Mouse (Mus musculus) thymus, postnatal 14 days (tissue): ENCODE results near the gene Ptpn23.
"Not testable (repeated sequence)": the region's sequence is repeated elsewhere in the genome, so short reads cannot be mapped to it uniquely, and the experiment has no call there.

Source experiments
- DNase-seq: peaks from one replicate; pipeline ENCODE4 v3.0.0; 2021

Ptpn23 gene

DNA sequence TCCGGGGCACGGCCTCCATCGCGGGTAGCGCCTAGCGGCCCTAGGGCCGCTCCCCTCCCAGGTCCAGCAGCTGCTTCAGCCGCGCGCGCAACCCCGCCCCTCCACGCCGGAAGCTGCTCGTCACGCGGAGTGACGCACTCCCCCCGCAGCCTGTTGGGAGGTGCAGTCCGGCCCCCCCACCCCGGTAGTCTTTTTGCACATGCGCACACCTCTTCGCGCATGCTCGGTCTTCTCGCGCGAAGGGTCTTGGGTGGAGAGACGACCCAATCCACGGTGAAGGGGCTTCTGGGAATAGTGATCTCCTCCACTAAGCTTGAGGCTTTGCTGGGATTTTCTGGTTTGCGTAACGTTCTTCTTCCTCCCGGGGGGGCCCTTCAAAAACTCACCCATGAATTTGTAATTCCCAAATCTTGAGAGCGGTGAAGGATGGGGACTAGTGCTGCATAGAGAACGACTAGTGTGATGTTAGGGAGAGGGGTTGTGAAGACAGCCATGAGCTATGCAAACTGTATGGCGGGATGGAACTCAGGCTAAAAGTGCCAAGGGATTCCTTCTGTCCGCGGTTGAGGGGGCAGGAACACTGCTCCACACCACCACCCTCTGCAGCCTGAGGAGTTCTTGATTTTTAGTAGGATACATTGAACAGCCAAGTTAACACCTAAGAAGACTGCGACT lies at the start of gene Ptpn23:
TSS of gene Ptpn23 (minus strand) at position 115 of the 675 bp plus-strand sequence.
- peak; percentile 96 for DNase-seq

DNA sequence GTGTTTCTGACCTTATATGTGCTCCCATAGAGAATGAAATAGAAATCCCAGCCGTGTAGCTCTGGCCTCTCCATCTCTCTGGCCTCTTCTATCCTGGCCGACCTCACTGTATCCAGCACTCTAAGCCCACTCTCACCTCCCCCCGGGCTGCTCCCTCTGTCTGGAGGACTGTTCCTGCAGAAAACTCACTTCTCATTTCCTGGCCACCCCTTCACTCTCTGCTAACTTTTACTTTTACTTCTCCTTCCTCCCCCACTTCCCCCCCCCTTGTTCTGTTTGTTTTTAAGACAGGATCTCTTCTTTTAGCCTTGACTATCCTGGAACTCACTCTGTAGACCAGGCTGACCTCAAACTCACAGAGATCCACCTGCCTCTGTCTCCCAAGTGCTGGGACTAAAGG lies 44.5 kb upstream of the Ptpn23 start:
- DNase-seq = no peak

DNA sequence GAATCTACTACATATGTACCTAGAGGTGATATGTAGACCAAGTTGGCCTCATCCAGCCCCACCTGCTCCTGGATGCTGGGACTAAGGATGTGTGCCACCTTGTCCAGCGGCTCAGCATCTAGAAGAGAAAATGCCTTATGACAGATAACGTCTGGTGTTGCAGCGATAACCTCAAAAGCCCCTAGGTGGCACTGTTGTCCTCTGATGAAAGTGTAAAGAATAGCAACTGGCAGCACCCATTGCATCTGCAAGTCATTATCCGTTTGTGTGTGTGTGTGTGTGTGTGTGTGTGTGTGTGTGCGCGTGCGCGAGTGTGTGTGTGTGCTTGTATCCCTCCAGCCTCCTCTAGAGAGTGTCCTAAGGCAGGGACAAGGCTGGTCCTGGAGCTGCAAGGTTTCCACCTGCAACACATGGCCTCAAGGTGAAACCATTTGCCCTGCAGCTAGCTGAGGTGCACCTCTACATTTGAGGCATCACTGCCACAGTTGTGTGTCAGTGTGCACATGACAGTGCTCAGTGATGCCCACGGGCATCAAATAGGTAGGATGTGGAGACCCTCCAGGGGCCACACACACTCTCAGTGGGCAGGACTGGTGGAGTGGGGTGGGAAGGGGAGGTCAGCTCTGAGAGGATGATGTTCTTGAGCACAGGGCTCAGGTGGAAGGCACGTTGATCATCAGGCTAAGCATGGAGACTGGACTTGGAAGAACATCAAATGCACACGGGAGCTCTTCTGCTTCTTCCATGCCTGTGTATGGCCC lies 41.0 kb upstream of the Ptpn23 start:
- peak; percentile 76 for DNase-seq

DNA sequence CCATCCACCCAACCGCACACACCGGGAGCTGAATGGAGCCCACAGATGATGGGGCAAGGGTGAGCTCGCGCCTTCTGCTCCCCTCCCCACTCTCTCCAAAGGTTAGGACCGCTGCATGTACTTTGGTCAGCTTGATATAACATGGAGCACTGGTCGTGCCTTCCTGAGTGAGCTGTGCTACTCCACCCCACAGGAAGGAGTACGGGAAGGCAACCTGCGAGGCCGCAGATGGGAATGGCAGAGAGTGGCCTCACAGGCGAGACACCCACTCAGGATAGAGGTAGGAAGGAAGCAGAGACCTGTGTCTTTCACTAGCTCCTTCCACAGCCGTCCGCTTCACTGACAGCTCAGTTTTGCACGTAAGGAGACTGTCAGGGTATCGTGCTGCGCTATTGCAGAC lies 40.3 kb upstream of the Ptpn23 start:
- no peak for DNase-seq

DNA sequence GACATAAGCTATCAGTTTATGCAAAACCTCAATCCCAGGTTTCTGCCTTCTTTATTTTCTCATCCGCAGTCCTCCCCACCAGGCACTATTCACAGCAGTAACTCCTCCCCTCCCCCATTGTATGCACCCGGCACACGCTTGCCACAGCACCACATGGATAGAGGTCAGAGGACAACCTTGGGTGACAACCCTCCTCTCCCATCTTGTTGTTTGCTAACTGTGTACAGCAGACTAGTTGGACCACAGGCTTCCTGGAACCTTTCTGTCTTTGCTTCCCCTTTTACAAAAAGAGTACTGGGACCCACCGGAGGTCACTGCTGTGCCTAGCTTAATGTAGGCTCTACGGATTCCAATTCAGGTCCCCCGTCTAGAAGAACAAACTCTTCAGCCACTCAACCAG lies 32.5 kb upstream of the Ptpn23 start:
- no peak for DNase-seq

DNA sequence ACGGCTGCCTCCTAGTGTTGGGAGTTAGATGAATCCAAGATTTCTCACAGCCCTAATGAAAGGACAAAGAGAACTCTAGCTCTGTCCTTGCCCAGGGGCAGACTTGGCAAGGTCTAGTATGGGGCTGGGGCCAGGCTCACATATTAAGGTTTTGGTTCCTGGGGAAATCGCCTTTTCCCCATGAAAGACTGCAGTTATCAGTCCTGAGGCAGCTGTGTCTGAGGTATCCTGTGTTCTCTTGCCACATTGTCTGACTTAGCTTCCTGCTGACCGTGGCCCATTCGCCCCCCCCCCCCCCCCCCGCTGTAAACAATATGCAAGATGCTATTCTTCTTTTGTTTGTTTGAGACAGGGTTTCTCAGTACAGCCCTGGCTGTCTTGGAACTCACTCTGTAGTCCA lies 32.0 kb upstream of the Ptpn23 start:
- DNase-seq = no peak

DNA sequence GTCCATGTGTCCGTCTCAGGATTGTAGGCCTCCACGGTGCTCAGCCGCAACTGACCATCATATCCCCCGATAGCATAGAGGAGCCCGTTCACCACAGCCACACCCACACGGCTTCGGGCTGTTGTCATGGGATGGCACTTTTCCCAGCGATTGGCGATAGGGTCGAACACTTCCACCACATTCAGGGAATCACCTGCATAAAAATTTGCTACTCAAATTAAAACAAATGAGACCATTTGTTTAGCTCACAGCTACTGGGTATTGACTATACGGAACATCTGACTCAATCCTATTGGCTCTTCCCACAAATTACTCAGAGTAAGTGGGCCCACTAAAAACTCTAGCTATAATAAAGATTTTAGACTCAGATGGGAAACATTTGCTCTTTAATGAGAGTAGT lies 28.0 kb upstream of the Ptpn23 start:
- no peak for DNase-seq

DNA sequence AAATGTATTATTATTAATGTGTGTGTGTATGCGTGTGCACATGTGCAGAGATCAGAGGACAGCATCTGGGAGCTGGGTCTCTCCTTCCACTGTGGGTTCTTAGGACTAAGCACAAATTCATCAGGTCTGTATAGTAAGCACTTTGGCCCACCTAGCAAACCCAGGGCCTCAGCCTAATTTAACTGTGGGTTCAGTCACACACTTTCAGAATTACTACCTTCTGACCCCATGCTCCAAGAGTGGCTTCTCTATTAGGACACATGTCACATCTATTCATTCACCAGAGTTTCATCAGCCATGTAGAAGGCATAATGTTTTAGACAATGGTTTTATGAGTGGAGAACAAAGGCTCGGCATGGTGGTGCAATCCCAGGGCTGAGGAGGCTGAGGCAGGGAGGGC lies 25.0 kb upstream of the Ptpn23 start:
- DNase-seq = no peak

DNA sequence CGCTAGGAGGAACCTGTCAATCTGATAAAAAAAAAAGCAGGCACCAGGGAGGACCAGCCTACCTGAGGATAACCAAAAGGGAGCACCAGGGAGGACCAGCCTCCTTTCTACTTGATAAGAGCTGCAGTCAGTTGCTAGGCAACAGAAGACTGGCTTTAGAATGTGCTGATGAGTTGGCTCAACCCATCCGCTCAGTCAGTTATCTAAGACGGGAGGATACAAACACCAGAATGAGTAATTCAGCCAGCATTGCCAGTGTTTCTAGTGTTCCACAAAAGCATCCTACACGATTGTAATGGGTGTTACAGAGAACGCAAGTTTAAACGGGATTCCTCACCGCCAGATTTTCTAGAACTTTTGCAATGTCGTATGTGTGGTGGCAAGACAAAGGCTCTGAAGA lies 23.2 kb upstream of the Ptpn23 start:
- DNase-seq = no peak

DNA sequence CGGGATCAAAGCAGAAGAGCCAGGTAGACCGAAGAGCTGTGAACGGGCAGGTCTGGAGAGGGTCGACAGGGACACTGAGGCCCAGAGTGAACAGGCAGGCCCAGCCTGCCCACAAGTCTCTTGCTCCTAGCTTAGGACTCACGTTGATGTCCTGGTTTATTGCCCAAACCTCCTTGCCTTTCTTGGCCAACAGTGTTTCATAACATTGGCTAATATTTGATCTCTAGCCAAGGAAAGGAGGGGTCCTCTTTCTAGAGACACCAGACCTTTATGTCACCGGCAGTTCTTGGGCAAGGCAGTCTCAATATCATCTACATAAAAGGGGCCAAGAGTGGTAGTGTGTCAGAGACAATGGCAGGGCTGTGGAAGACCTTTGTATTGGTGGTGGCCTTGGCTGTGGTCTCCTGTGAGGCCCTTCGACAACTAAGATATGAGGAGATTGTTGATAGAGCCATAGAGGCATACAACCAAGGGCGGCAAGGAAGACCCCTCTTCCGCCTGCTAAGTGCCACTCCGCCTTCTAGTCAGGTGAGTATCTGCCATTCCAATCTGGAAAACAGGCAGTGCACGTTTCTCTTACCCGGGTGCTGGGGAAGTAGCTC lies 11.6 kb upstream of the Ptpn23 start, which contains the start of gene Ngp:
TSS of gene Ngp (plus strand) at position 237 of the 602 bp plus-strand sequence.
- no peak for DNase-seq

DNA sequence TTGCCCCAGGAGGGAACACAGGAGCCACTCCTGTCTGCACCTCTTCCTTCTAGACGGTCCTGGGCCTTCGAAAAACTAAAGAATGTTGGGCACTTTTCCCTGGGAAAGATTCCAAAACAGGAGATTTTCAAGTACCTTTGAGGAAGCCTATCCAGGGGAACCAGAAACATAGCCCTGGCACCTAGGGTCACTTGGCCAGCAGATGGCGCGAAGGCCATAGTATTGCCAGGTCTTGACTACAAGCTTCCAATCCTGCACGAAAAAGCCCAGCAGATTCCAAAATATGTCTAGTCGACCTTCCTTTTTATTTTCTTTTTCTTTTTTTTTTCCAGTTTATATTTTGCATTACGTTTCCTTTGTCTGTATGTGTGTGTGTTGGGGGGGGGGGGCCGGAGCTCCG lies 5.8 kb upstream of the Ptpn23 start:
- DNase-seq = no peak

DNA sequence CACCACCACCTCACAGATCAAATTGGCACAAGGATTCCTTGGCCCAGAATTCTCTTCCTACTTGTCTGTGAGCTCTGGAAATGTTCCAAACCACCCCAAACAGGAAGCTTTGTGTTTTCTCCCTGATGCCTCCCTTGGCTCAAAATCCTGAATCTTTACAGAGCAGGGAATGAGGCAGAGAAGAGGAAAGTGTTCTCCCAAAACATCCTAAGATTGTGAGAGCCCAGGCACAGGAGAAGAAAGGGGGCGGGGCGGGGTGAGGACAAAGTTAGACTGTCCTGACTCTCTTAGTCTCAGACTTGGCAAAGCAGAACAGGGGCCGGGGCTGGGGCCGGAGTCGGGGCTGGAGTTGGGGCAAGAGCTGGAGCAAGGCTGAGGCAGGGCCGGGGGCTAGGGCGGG lies 4.9 kb upstream of the Ptpn23 start:
- DNase-seq = no peak

DNA sequence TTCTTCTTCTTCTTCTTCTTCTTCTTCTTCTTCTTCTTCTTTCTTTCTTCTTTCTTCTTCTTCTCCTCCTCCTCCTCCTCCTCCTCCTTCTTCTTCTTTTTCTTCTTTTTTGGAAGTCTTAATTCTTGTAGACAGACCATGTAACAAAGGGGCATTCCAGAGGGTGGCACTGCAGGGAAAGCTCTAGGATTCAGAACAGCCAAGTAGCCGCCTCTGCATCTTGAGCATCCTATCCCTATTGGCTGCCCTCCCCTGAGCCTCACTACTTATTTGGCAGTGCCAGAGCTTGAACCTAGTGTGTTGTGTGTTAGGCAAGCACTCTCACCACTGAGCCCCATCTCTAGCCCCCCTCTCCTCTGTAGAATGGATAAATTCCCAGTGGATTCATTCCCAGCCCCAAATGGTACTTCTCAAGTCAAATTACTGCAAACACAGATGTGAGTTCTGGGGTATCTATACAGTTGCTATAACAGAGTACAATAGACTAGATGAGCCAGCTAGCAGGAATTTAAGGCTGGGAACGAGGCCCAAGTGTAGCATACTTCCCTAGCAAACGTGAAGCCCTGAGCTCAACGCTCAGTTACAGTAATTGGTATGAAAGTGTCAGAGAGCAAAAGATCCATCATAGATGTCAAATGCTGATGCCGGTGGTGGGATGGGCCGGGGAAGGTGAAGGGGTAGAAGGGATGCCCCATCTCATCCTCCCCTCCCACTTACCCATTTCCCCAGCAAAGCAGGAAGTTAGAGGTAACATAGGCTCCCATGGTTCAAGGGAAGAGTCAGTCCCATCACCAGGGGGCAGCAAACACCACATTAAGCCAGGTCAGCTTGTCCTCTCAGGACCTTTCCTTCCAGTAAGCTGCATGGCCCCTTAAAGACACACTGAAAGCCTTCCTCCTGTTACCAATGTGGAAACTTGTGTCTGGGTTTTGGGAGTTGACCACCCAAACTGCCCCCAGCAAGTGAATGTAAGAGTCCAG lies 3.2 kb upstream of the Ptpn23 start:
- DNase-seq = peak; percentile 88

DNA sequence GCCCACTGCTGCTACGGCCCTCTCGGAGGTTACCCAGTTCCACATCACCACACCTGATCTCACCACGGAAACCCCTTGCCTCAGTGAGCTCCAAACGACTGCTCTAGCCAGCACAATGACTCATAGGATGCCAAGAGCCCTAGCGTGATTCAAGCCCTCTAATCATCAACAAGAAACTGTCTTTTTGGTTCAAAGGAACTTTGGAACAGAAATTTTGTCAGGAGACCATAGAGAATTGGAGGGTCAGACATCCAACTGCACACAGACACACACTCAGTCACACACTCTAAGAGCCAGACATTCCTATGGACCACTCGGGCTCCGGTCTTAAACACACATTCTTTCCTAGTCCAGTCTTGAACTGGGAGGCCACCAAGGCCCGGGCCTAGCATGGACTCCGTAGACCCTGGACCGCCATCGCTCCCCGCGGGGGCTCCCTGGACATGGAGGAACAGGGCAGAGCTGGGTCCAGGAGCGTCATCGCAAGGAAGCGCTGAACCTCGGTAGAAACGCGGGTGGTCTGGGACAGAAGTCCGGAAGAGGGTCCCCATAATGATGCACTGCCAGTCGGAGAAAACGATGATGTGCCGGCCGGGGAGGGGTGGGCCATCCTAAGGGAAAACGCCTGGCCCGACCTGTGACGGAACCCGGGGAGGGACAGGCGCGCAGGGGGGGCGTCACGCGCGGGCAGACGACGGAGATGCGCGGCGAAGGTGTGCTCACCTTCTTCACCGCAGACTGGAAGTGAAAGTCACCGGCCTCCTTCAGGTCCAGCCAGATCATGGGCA lies 508 bp downstream of the Ptpn23 start:
- no peak for DNase-seq

DNA sequence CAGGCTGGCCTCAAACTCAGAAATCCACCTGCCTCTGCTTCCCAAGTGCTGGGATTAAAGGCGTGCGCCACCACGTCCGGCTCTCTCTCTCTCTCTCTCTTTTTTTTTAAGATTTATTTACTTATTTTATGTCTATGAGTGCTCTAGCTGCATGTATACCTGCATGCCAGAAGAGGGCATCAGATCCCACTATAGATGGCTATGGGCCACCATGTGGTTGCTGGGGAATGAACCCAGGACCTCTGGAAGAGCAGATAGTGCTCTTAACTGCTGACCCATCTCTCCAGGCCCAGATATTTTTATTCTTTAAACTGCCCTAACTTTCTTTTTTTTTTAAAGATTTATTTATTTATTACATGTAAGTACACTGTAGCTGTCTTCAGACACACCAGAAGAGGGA lies 4.8 kb downstream of the Ptpn23 start:
- not testable (repeated sequence) for DNase-seq

DNA sequence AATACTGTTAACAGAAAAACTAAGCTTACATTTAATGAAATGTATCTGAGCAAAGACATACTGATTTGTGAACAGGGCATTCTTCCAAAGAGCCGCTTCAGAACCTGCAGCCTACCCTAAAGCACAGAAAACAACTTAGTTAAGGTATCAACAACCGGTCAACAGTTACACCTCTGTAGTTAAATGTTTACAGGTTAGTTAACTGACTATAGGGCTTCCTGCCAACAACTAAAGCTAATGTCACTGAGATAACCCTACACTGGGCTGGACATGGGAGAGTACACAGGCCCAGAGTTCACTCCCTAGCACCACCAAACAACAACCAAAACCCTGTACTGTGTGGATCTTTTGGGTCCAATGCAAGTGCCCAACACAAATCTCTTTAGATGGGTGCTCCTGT lies 5.3 kb downstream of the Ptpn23 start:
- DNase-seq = no peak

DNA sequence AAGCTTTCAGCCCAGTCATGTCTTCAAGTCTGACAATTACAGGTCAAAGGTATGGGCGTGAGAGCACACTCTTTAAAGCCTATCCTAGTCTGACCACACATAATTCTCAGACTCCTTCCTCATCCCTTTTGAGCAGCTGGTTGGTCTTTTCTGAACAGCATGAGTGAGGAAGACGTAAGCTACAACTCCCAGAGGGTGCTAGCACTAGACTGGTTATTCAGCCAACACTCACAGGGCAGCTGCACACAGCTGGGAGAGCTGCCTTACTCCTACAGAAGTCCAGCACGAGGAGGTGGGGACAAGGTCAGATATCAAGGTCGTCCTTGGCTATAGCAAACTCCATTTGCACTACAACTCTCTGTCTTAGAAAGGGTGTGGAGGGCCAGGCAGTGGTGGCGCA lies 7.4 kb downstream of the Ptpn23 start:
- DNase-seq = no peak

DNA sequence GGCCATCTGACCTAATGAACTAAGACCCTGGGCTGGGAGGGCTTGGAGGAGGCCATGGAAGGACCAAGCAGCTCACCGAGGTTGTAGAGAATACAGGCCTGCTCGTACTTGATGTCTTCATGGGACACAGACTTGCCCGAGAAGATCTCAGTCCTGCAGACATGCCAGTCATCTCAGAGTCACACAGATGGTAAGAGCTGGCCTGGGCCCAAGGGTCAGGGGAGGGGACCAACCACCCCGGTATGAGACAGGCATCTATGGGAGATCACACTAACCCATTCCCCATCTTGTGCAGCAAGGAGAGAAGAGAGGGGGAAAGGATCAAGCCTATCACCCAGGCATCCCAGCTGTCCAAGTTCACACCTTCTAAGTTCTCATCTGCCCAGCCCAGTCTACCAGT lies 14.7 kb downstream of the Ptpn23 start:
- DNase-seq = no peak

DNA sequence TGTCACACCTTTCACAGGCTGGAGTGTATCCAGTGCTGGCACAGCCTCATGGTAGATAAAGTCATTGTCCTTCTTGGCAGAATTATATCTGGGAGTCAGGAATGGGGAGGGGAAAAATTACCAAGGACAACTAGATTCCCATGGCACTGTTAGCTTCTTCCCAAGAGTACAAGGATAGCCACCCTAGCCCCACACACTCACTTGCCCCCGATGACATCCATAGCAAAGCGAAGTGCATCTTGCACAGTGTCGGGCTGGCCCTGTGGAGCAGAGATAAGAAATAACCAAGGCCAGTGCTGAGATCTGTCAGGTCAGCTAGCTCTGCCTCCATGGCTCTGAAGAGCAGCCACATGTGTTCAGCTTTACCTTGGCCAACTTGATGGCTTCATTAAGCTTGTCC lies 17.2 kb downstream of the Ptpn23 start:
- no peak for DNase-seq

DNA sequence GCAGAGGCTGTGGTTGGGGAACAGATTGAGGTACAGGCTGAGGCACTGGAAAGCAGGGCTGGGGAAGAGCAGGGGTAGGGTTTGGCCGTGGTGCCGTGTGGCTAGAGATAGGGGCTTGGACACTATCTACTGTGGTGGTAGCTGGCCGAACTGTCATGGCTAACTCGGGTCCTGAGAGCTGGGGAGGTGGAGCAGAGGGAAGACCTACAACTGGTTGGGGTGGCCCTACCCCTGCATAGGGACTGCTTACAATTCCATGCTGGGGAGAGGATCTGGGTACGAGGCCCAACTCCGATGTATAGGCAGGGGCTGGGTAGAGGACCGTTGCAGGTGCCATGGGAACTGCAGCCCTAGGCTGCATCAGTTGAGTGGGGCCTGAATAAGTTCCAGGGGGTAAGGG lies 20.0 kb downstream of the Ptpn23 start:
- DNase-seq = no peak

DNA sequence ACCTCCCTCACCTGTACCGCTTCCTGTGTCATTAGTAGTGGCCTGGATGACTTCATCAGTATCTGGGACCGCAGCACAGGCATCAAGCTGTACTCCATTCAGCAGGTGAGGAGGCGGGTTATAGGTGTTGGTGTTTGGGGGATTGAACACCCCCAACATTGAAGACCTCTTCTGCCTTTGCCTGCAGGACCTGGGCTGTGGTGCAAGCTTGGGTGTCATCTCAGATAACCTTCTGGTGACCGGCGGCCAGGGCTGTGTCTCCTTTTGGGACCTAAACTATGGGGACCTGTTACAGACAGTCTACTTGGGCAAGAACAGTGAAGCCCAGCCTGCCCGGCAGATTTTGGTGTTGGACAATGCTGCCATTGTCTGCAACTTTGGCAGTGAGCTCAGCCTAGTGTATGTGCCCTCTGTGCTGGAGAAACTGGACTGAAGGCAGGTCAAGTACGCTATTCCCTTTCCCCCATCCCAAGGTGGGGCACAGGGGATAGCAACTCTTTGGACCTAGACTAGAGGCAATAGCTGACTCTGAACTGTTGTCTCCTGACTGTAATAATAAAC lies 23.6 kb downstream of the Ptpn23 start:
- DNase-seq = no peak

DNA sequence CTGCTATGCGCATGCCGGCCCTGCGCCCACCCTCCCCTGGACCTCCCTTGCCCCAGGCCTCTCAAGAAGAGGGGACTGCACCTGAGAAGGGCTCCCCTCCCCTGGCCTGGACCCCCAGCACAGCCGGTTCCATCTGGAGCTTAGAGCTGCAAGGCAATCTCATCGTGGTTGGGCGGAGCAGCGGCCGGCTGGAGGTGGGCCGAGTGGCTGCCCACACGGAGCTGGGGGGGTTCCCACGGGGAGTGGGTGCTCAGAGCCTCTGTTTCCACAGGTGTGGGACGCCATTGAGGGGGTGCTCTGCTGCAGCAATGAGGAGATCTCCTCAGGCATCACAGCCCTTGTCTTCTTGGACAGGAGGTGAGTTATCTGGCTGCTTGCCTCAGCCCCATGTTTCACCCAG lies 26.7 kb downstream of the Ptpn23 start:
- no peak for DNase-seq
